In genomic region chr7:49786618-49787382, GRCm38 (mm10) we compare ENCODE assay signal across 8 mouse cellular contexts. TPM values are rescaled to one million over a fixed set of nuclear protein-coding genes. Genes with fewer than 3 reads are reported as not detected.
A peak's percentile ranks its signal among the peaks of the same experiment; 100 is the strongest.
DNase-seq lines count a peak whose midpoint lies in the region; ATAC-seq and TF ChIP-seq lines count a peak whose summit lies in the region.

No protein-coding gene starts in this region.

- no peaks in the 10 kb centered on the region; the same call in 1 of the 2 replicates for H3K36me3 ChIP-seq in embryonic facial prominence, embryonic 11.5 days (replicated peaks; ENCODE audit: control insufficient read depth, insufficient read depth, low read depth, low read length)
- peaks cover 21% of the 10 kb centered on the region; the same call in 1 of the 2 replicates for H3K36me3 ChIP-seq in hindbrain, postnatal 0 days (ENCODE audit: insufficient read depth, low read length)

- H3K27ac ChIP-seq in embryonic facial prominence, embryonic 11.5 days (replicated peaks; ENCODE audit: low read depth, low read length), result no peak overlapping the region
- H3K27ac ChIP-seq in hindbrain, postnatal 0 days, result no peak overlapping the region

- WGBS in embryonic facial prominence, embryonic 11.5 days, result 71% methylated on average over 12 of the region's 12 CpGs
- 59% methylated on average over 12 of the region's 12 CpGs for WGBS in hindbrain, postnatal 0 days

- H3K27me3 ChIP-seq in embryonic facial prominence, embryonic 11.5 days (ENCODE audit: control insufficient read depth, insufficient read depth, low read length), result no peaks in the 10 kb centered on the region
- no peaks in the 10 kb centered on the region for H3K27me3 ChIP-seq in hindbrain, postnatal 0 days (ENCODE audit: insufficient read depth, low read length)

- DNase-seq in gastrocnemius, adult 18-20 months (ENCODE audit: low spot score), result peak; percentile 25
- DNase-seq in gastrocnemius, postnatal 25 days, result no peak
- DNase-seq in 3134 (ENCODE audit: extremely low read depth, insufficient read length, low spot score), result peak; percentile 19
- peak; percentile 60 for DNase-seq in adrenal gland, adult 2 months
- DNase-seq in embryonic facial prominence, embryonic 11.5 days (ENCODE audit: low spot score), result peak; percentile 69
- peak; percentile 91 for DNase-seq in hindbrain, postnatal 0 days (ENCODE audit: low spot score)
- peak; percentile 56 for DNase-seq in lung, postnatal 14 days
- peak; percentile 45 for DNase-seq in skeletal muscle tissue, adult 2 months (ENCODE audit: low read depth, low spot score)

- no peaks in the 10 kb centered on the region for H3K4me1 ChIP-seq in embryonic facial prominence, embryonic 11.5 days (ENCODE audit: control insufficient read depth, insufficient read depth, low read length)
- H3K4me1 ChIP-seq in hindbrain, postnatal 0 days (ENCODE audit: insufficient read depth, low read length), result no peaks in the 10 kb centered on the region

- no peaks in the 10 kb centered on the region for H3K9me3 ChIP-seq in embryonic facial prominence, embryonic 11.5 days (replicated peaks; ENCODE audit: control insufficient read depth, low read length)
- no peaks in the 10 kb centered on the region for H3K9me3 ChIP-seq in hindbrain, postnatal 0 days (ENCODE audit: low read length)

- no peak overlapping the region for H3K4me2 ChIP-seq in embryonic facial prominence, embryonic 11.5 days (ENCODE audit: low read depth, low read length)
- no peak overlapping the region for H3K4me2 ChIP-seq in hindbrain, postnatal 0 days (ENCODE audit: low read depth, low read length)

- no peak overlapping the region for H3K9ac ChIP-seq in embryonic facial prominence, embryonic 11.5 days (replicated peaks; ENCODE audit: low read length)
- H3K9ac ChIP-seq in hindbrain, postnatal 0 days (replicated peaks; ENCODE audit: low read length), result no peak overlapping the region

- H3K4me3 ChIP-seq in embryonic facial prominence, embryonic 11.5 days (ENCODE audit: low read depth, low read length), result no peak overlapping the region
- no peak overlapping the region for H3K4me3 ChIP-seq in hindbrain, postnatal 0 days (ENCODE audit: low read length)

- no peak for ATAC-seq in embryonic facial prominence, embryonic 11.5 days (replicated peaks; ENCODE audit: insufficient number of reproducible peaks, low FRiP score, low TSS enrichment, low read depth)
- ATAC-seq in hindbrain, postnatal 0 days, result peak; percentile 72

- TF ChIP-seq CTCF in hindbrain, postnatal 0 days (IDR thresholded peaks at IDR 0.05; ENCODE audit: low read depth), result peak; percentile 80

RNA-seq across cellular contexts. Expression of gene Prmt3, which starts 8.7 kb away (rescaled TPM):
- 10 to 100 TPM; 11.2 to 13.2 TPM for total RNA-seq in gastrocnemius, adult 18-20 months (2021)
- 10 to 100 TPM; 10.5 to 12.2 TPM for total RNA-seq in gastrocnemius, postnatal 25 days (2021)
- 10 to 100 TPM; 27.3 to 40.1 TPM for total RNA-seq in adrenal gland, adult 2 months (2021)
- 47.9 and 77.0 TPM in 2 replicates for polyA plus RNA-seq in adrenal gland, adult 2 months (2012; rRNA removed)
- 63.1 and 63.8 TPM in 2 replicates for polyA plus RNA-seq in embryonic facial prominence, embryonic 11.5 days (2014; fragmentation: Nextera tagmentation; extraction: Ambion mirVana)
- total RNA-seq in hindbrain, postnatal 0 days (2014; rRNA removed), result 51.2 and 53.2 TPM in 2 replicates
- 40.4 and 42.0 TPM in 2 replicates for polyA plus RNA-seq in hindbrain, postnatal 0 days (2015; fragmentation: Nextera tagmentation; extraction: Ambion mirVana)

RNA-seq across cellular contexts. Expression of gene Htatip2, which starts 27.9 kb away (rescaled TPM):
- 1 to 10 TPM; 6.8 to 8.7 TPM for total RNA-seq in gastrocnemius, adult 18-20 months (2021)
- total RNA-seq in gastrocnemius, postnatal 25 days (2021), result 1 to 10 TPM; 2.2 to 4.3 TPM
- total RNA-seq in adrenal gland, adult 2 months (2021), result 10 to 100 TPM; 29.8 to 40.7 TPM
- polyA plus RNA-seq in adrenal gland, adult 2 months (2012; rRNA removed), result 9.0 and 11.3 TPM in 2 replicates
- polyA plus RNA-seq in embryonic facial prominence, embryonic 11.5 days (2014; fragmentation: Nextera tagmentation; extraction: Ambion mirVana), result 4.4 and 5.6 TPM in 2 replicates
- 1.5 TPM in 1 of 2 replicates, not detected in the other for total RNA-seq in hindbrain, postnatal 0 days (2014; rRNA removed)
- polyA plus RNA-seq in hindbrain, postnatal 0 days (2015; fragmentation: Nextera tagmentation; extraction: Ambion mirVana), result 7.1 and 8.5 TPM in 2 replicates
